In genomic region chr3:105094448-105094847, GRCm38 (mm10) we compare ENCODE assay signal across 16 mouse cellular contexts. TPM values are rescaled to one million over a fixed set of nuclear protein-coding genes. Genes with fewer than 3 reads are reported as not detected.
DNase-seq lines count a peak whose midpoint lies in the region; ATAC-seq and TF ChIP-seq lines count a peak whose summit lies in the region.
"Had no signal": no experiment of that assay in that cellular context is flagged by ENCODE, and none has a peak within 500 bp of the region (broad histone marks: within the 10 kb centered on the region; RNA-seq: fewer than 3 reads in every experiment).

No protein-coding gene starts in this region.

- H3K36me3 ChIP-seq in heart, adult 2 months (ENCODE audit: control insufficient read depth, insufficient read depth, low read length): no peaks in the 10 kb centered on the region
- no peaks in the 10 kb centered on the region for H3K36me3 ChIP-seq in midbrain, embryonic 15.5 days (replicated peaks)
- H3K36me3 ChIP-seq in midbrain, embryonic 16.5 days (ENCODE audit: control insufficient read depth, insufficient read depth, low read length): no peaks in the 10 kb centered on the region
- H3K36me3 ChIP-seq: kidney, embryonic 15.5 days; liver, embryonic 13.5 days had no signal

- peak; percentile 2 for DNase-seq in CD4-positive, CD25-positive, alpha-beta regulatory T cell, adult 2 months (ENCODE audit: low read depth, low spot score)
- DNase-seq in heart, adult 2 months: no peak
- DNase-seq in heart, adult 18-20 months: no peak
- DNase-seq in c-Kit-positive CD71-negative TER-119-negative erythroid progenitor cells, embryonic 14.5 days (ENCODE audit: low read depth): peak; percentile 14
- DNase-seq in left cerebral cortex, postnatal 36 days (ENCODE audit: low spot score in 2 of 2): no peak
- DNase-seq: liver, embryonic 13.5 days; thymus, postnatal 25 days had no signal

- no peak overlapping the region for H3K9ac ChIP-seq in heart, adult 2 months (ENCODE audit: low read depth, low read length)
- H3K9ac ChIP-seq in midbrain, embryonic 15.5 days: no peak overlapping the region
- no peak overlapping the region for H3K9ac ChIP-seq in midbrain, embryonic 16.5 days (ENCODE audit: low read depth, low read length)
- H3K9ac ChIP-seq: kidney, embryonic 15.5 days; liver, embryonic 13.5 days had no signal

- H3K27me3 ChIP-seq in heart, adult 2 months (ENCODE audit: control insufficient read depth, insufficient read depth, low read length): no peaks in the 10 kb centered on the region
- no peaks in the 10 kb centered on the region for H3K27me3 ChIP-seq in midbrain, embryonic 15.5 days (replicated peaks)
- no peaks in the 10 kb centered on the region for H3K27me3 ChIP-seq in midbrain, embryonic 16.5 days (ENCODE audit: control insufficient read depth, insufficient read depth, low read depth, low read length)
- H3K27me3 ChIP-seq: kidney, embryonic 15.5 days; liver, embryonic 13.5 days had no signal

- no peak for TF ChIP-seq POLR2A in heart, adult 2 months (IDR thresholded peaks at IDR 0.05; ENCODE audit: insufficient read depth, low read depth, low read length)

- TF ChIP-seq CTCF in heart, adult 2 months (IDR thresholded peaks at IDR 0.05): peak; percentile 16; the same call in 1 of the 2 replicates

- no peaks in the 10 kb centered on the region for H3K9me3 ChIP-seq in midbrain, embryonic 15.5 days
- no peaks in the 10 kb centered on the region for H3K9me3 ChIP-seq in midbrain, embryonic 16.5 days (replicated peaks; ENCODE audit: control insufficient read depth, low read length, poor library complexity, severe bottlenecking)
- H3K9me3 ChIP-seq: kidney, embryonic 15.5 days; liver, embryonic 13.5 days; megakaryocyte, embryonic 14.5 days had no signal

- no peak overlapping the region for H3K4me3 ChIP-seq in heart, adult 2 months
- no peak overlapping the region for H3K4me3 ChIP-seq in midbrain, embryonic 15.5 days
- H3K4me3 ChIP-seq in midbrain, embryonic 16.5 days (ENCODE audit: low read depth, low read length): no peak overlapping the region
- H3K4me3 ChIP-seq: erythroblast, embryonic 14.5 days; kidney, embryonic 15.5 days; liver, embryonic 13.5 days; megakaryocyte, embryonic 14.5 days had no signal

- ATAC-seq in CD4-positive, CD25-positive, alpha-beta regulatory T cell, adult 4 months: no peak
- 0 out of 2 replicates have a peak, but pooled peaks have one; percentile 20 for ATAC-seq in midbrain, embryonic 15.5 days (replicated peaks)
- ATAC-seq in midbrain, embryonic 16.5 days: no peak

- H3K27ac ChIP-seq in heart, adult 2 months: no peak overlapping the region
- no peak overlapping the region for H3K27ac ChIP-seq in midbrain, embryonic 15.5 days
- no peak overlapping the region for H3K27ac ChIP-seq in midbrain, embryonic 16.5 days (ENCODE audit: low read length)
- H3K27ac ChIP-seq: kidney, embryonic 15.5 days; liver, embryonic 13.5 days had no signal

- peaks cover 2% of the 10 kb centered on the region for H3K4me1 ChIP-seq in heart, adult 2 months (ENCODE audit: control insufficient read depth, insufficient read depth, low read length)
- H3K4me1 ChIP-seq in midbrain, embryonic 15.5 days: peaks cover under 1% of the 10 kb centered on the region; the same call in 1 of the 2 replicates
- 0 out of 2 replicates have a peak, but pooled peaks cover 2% of the 10 kb centered on the region for H3K4me1 ChIP-seq in midbrain, embryonic 16.5 days (ENCODE audit: control insufficient read depth, insufficient read depth, low read length)
- H3K4me1 ChIP-seq: liver, embryonic 13.5 days; megakaryocyte, embryonic 14.5 days had no signal

- no peaks in the 10 kb centered on the region for H3K79me2 ChIP-seq in heart, adult 2 months (replicated peaks; ENCODE audit: control insufficient read depth, insufficient read depth, low read length)

- no peak for TF ChIP-seq EP300 in heart, adult 2 months (IDR thresholded peaks at IDR 0.05; ENCODE audit: insufficient read depth, low read depth, low read length)

- no peak overlapping the region for H3K4me2 ChIP-seq in midbrain, embryonic 15.5 days
- no peak overlapping the region for H3K4me2 ChIP-seq in midbrain, embryonic 16.5 days (ENCODE audit: low read length)
- H3K4me2 ChIP-seq: kidney, embryonic 15.5 days; liver, embryonic 13.5 days had no signal

- intact Hi-C loops in heart, adult 2 months (cut with DNase I): no loop called here
- intact Hi-C loops in left cerebral cortex, postnatal 36 days (cut with DNase I): no loop called here

- 77% methylated on average over 2 of the region's 2 CpGs for whole genome bisulfite sequencing in heart, adult 2 months
- 63% methylated on average over 2 of the region's 2 CpGs for WGBS in midbrain, embryonic 15.5 days
- 60% methylated on average over 2 of the region's 2 CpGs for WGBS in midbrain, embryonic 16.5 days

RNA-seq across cellular contexts. Expression of gene 4930564D02Rik, which starts 27.8 kb away (rescaled TPM):
- not detected for polyA plus RNA-seq in CD4-positive, CD25-positive, alpha-beta regulatory T cell, adult 4 months (2017; shearing (Covaris generic))
- not detected for total RNA-seq in heart, adult 2 months (2021)
- polyA plus RNA-seq in heart, adult 2 months (2012; rRNA removed): not detected in 2 replicates
- total RNA-seq in heart, adult 18-20 months (2021): not detected
- polyA plus RNA-seq in midbrain, embryonic 15.5 days (2015; fragmentation: Nextera tagmentation; extraction: Ambion mirVana): not detected in 2 replicates
- polyA plus RNA-seq in midbrain, embryonic 16.5 days (2015; fragmentation: Nextera tagmentation; extraction: Ambion mirVana): not detected in 2 replicates
- total RNA-seq in left cerebral cortex, postnatal 36 days (2021): not detected
- total RNA-seq: neutrophil, adult 5-6 weeks had no signal
- polyA plus RNA-seq: erythroblast, embryonic 14.5 days; heart, embryonic 16.5 days; kidney, embryonic 15.5 days; liver, embryonic 13.5 days; spleen, adult 2 months had no signal

RNA-seq across cellular contexts. Expression of gene Cttnbp2nl, which starts 41.5 kb away (rescaled TPM):
- under 1 TPM in 1 of 2 experiments, not detected in 1; 0.15 TPM for polyA plus RNA-seq in CD4-positive, CD25-positive, alpha-beta regulatory T cell, adult 4 months (2017; shearing (Covaris generic))
- total RNA-seq in heart, adult 2 months (2021): 10 to 100 TPM; 15.3 to 20.9 TPM
- 3.9 and 4.1 TPM in 2 replicates for polyA plus RNA-seq in heart, adult 2 months (2012; rRNA removed)
- 10 to 100 TPM; 20.7 to 21.6 TPM for total RNA-seq in heart, adult 18-20 months (2021)
- polyA plus RNA-seq in midbrain, embryonic 15.5 days (2015; fragmentation: Nextera tagmentation; extraction: Ambion mirVana): 60.6 and 60.9 TPM in 2 replicates
- 57.9 and 58.5 TPM in 2 replicates for polyA plus RNA-seq in midbrain, embryonic 16.5 days (2015; fragmentation: Nextera tagmentation; extraction: Ambion mirVana)
- 10 to 100 TPM; 24.3 to 25.4 TPM for total RNA-seq in left cerebral cortex, postnatal 36 days (2021)

Comparison
In these comparisons a context has a peak if more than half of its experiments do, and no peak if none do; other contexts are left out.
1. DNase-seq: peak in CD4-positive, CD25-positive, alpha-beta regulatory T cell, adult 2 months (single experiment) and c-Kit-positive CD71-negative TER-119-negative erythroid progenitor cells, embryonic 14.5 days (single experiment); none in heart, adult 2 months (0 of 2), heart, adult 18-20 months (0 of 2) and left cerebral cortex, postnatal 36 days (0 of 2).
2. RNA of gene Cttnbp2nl, which starts 41.5 kb away (polyA plus RNA-seq): 60.6 to 60.9 TPM in midbrain, embryonic 15.5 days and 57.9 to 58.5 TPM in midbrain, embryonic 16.5 days; 3.9 to 4.1 TPM in heart, adult 2 months and 0.15 TPM in CD4-positive, CD25-positive, alpha-beta regulatory T cell, adult 4 months; every median in the first group is over 10 times any median in the second.